Mouse (Mus musculus): Measurements from ENCODE around the gene Cyth3. TPM values are rescaled to one million over a fixed set of nuclear protein-coding genes. Genes with fewer than 3 reads are reported as not detected.

The Cyth3 gene
- total RNA-seq, 2 experiments from 2014 or later, result 50.2 to 67.5 TPM

DNA sequence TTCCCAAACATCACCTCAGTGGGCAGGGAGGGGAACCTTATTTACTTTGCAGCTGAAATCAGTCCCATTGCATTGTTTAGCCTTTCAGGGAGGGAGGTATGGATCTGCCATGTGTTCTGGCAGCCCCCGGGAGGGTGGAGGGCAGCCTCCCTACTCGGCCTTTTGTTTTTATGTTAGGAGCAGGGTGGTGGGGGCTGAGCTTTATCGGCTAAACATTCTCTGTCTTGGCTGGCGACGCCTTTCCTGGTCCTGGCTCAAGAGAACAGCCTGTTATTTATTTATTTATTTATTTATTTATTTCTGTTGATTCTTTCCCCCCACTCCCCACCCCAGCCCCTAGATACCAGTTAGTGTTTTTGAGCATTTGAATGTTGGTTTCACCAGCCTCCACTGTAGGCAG lies 7.7 kb upstream of the Cyth3 start:
- no peak for DNase-seq (ENCODE audit: low spot score in 2 of 2)

DNA sequence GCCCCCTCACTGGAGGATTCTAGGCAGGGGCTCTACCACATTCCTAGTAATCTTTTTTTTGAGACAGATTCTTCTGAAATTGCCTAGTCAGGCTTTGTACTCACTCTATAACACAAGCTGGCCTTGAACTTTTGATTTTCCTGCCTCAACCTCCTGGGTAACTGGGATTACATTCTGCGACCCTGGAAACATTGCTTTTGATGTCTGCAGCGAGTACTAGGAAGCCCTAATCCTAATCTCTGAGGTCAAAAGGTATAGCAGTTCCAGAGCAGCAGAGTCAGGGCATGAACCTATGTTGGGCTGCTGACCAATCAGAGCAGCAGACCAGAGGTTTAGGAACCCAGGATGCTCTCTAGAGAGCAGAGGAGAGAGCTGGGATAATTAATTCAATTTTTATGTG lies 6.9 kb upstream of the Cyth3 start:
- DNase-seq (ENCODE audit: low spot score in 2 of 2), result no peak

DNA sequence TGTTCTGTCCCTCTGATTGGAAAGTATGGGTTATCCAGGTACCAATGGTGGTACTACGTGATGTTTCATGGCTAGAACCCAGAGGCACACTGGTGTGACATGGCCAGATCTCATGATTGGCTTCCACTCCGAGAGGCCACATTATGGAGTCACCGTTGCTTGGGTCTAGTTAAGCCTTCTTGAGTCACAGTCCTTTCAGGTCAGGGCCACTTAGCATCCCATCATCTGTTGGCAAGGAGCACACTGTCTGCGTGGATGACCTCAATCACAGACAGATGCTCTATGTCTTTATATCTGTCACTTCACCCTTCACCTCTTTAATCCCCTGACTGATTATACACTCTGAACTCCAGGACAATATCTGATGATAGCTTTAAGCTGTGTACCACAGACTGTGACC lies 6.1 kb upstream of the Cyth3 start:
- DNase-seq (ENCODE audit: low spot score in 2 of 2), result no peak

DNA sequence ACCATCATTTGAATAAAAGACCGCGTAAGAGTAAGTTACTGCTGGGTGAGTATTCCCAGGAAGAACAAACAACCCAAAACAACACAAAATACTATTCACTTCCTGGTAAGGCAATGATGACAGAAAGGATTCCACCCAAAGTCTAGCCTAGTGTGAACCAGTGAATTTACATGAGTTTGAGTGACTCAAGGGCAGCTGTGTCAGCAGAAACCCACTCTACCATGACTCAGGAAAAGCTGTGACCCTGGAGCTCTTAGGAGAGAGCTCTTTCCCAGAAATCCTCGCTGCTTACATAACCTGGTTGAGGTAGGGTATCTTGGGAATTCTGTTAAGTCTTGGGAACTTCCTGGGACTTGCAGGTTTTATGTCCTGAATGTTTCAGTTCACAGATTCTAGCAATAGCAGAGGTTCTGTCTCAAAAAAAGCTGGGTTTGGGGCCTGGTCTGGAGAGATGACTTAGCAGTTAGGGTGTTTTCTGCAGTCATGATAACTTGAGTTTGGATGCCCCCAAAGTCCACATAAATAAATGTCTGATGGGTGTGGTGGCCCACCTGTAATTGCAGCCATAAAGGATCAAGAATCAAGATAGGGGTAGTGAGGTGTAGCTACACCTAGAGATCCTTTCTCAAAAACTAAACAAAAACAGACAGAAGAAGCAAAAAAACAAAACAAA lies 5.5 kb upstream of the Cyth3 start:
- no peak for DNase-seq (ENCODE audit: low spot score in 2 of 2)

DNA sequence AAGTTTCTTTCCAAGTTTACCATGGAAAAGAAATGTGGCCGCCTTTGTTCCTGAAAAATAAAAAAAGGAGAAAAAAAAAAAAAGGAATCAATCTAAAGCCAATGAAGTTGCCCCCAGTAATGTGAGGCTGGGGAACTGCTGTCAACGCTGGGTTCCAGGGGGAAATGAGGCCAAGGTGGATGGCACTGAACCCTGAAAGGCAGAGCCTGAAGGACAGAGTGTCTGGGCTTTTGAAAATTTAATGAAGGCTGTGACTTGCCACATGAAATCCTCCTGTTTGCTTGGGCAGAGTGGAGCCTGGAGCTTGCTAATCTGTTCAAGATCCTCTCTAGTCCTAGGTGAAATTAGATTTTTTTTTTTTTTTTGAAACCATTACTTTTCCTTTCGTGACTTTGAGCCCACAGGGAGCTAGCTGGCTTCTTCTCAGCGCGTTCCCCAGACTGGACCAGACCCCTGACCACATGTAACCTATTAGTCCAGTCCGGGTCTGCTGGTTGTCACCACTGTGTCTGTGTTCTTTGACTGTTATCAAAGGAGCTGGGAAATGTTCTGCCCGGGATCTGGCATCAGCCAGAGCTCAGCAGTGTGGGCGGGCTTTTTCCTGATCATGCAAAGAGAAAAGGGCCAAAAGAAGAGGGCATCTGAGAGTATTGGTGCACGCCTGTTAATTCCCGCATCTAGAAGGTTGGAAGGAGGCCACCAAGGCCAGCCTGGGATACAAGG lies 4.6 kb upstream of the Cyth3 start:
- no peak for DNase-seq (ENCODE audit: low spot score in 2 of 2)

DNA sequence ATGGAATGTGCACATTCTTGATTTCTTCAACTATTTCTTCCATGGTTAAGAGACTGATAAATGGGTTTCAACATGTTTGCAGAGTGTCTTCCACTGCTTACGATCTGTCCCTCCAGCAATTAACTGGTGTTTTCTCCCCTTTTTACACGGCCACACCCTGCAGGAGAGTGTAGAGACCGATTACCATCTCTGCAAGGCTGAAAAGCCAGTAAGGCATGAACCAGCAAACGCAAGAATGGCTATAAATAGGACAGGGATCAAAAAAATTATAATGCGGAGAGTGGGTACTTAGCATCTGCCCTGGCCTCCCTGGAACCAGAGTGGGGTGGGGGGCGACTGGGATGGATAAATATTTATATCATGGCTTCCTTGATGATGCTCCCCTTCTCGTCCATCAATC lies 3.7 kb upstream of the Cyth3 start:
- no peak for DNase-seq (ENCODE audit: low spot score in 2 of 2)

DNA sequence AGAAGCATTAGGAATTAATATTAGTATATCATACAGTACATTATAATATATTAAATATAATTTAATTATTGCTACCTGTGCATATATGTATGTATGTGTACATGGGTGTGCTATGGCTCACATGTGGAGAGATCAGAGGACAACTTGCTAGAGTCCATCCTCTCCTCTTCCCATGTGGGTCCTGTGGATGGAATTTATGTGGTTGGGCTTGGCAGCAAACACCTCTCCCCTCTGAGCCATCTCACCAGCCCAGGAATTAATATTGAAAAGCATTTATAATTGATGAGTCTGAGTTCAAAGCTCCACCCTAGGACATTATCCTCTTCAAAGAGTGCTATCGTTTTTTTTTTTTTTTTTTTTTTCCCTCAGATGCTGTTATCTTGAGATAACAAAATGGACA lies 2.1 kb upstream of the Cyth3 start:
- no peak for DNase-seq (ENCODE audit: low spot score in 2 of 2)

DNA sequence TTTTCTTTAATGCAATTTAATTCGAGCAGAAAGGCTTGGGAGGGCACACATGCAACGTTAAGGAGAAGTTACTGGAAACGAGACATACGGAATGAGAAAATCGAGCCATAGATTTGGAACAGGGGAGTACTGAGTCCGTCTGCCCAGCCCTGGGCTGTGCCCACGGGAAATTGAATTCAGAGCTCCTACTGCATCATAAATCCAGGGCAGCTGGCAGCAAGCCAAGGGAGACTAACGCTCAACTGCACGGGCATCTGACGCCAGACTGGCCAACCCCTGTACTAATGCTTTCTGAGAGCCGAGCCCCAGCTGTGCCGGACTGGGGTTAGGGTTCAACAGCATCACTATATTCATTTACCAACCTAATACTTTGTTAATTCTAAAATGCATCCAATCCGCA lies 1.3 kb upstream of the Cyth3 start:
- DNase-seq (ENCODE audit: low spot score in 2 of 2), result peak in 1 of 2 experiments; percentile 52

DNA sequence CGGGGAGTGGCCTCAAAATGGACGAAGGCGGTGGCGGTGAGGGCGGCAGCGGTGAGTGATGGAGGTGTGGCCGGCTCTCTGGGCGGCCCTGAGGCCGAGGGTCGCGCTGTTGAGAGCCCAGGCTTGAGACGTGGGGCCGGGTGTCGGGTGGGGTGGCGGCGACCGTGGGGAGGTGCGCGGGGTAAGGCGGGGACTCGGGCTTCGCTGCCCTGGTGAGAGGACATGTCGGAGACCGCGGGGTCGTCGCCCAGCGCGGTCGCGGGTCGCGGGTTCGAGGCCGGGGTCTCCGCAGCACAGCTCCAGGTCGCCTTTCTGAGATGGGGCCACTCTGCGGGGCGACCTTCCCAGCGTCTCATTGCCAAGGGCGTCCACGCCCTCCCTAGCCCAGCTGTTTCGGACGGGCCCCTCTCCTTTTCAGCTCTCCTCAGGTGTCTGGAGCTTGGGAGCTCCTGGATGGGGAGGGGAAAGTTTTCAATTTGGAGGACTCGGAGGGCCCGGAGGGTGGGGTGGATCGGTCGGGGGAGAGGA lies 440 bp downstream of the Cyth3 start:
- peak in 1 of 2 experiments; percentile 47 for DNase-seq (ENCODE audit: low spot score in 2 of 2)

DNA sequence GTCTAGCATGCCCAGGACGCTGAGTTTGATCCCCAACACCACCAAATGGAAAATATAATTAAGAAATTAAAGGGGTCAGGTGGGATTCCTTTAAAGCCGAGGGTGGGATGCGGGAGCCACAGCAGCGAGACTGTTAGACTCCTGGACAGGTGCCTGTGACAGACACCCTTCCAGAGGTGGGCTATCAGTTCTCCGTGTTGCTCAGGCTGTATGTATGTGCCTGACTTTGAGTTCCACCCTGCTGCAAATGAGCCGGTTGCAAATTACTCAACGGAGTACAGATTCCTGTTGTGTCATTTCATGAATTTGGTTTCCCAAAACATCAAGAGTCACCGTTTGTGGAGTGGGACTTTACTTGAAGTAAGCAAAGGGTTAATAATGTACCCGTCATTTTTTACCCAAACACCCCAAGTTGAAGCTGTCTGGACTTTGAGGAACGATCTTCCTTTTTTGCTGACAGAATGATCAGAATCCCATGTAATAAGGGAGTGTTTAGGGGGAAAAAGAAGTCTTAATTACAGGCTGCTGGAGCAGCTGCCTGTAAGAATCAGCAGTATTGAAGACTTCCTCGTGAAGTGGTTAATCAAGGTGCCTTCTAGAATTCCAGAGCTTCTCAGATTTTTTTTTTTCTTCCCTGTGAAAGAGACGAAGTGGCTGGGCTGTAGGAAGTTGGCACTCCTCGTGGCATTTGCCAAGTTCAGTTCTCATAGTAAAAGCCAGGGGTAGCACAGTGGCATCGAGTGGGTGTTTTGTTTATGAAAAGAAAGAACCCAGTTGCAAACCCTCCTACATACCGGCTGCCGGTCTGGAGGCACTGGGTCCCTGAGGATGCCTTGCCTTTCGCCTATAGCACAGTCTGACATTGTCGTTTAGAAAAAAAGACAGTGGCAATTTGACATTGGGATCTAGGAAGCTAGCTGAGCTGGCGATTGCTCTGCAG lies 1.4 kb downstream of the Cyth3 start:
- no peak for DNase-seq (ENCODE audit: low spot score in 2 of 2)

DNA sequence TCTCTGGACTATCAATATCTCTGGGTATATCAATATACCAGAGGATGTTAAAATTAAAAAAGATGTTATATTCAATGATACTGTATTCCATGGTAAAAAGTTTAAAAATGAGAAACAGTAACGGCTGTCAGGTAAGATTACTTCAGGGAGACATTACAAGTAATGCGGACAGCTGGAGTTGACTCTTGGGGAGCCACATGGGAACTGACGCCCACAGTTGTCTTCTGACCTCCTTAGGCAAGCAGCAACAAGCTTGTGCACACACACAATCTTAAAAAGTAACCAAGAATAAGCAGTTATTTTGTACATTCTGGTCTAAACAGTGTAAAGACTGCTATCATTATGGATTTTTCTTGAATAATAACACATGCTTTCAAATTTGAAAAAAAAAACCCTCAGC lies 2.2 kb downstream of the Cyth3 start:
- no peak for DNase-seq (ENCODE audit: low spot score in 2 of 2)

DNA sequence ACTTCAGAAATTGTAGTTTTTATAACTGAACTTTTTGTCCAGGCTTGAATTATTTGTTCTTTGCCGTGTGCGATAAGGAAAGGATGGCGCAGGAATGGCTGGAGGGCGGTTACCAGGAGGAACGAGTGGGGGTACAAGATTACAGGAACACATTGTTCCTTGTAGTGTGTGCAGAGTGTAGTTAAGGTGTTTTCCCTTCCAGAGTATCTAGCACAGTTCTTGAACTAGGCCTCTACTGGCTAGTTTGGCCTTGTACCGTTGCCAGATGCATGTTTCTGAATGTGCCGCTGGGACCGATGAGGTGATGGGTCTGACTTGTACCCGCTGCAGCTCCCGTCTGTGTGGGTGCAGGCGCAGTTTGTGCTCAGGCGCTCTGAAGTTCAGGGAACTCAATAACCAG lies 3.2 kb downstream of the Cyth3 start:
- DNase-seq (ENCODE audit: low spot score in 2 of 2), result no peak

DNA sequence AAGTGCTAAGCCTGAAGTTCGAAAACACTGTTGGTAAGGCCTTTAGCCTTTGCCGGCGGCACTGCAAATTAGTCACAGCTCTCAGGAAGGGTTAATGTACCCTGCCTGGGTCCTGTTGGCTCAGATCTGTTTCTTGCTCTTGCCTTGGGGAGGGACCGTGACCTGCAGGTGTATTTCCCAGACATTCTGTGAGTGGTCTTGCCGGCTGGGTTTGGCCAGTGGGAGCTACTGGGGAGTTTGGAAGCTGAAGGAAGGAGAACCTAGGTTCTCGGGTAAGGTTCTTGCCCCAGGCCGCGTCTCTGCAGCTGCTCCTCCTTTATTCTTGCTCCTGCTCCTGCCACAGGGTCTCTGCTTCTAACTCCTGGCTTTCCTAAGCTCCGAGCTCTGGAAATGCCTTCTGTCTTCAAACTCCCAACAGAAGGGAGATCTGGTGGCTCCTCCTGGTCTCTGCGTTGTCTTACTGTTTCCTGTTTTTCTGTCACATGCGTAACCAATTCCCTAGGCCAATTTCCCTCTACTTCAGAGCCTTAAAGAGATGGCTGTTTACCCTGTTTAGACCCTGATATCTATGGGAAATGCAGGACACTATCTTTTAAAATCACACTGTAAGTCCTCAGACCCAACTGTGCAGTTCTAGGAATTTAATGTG lies 3.8 kb downstream of the Cyth3 start:
- DNase-seq (ENCODE audit: low spot score in 2 of 2), result no peak

DNA sequence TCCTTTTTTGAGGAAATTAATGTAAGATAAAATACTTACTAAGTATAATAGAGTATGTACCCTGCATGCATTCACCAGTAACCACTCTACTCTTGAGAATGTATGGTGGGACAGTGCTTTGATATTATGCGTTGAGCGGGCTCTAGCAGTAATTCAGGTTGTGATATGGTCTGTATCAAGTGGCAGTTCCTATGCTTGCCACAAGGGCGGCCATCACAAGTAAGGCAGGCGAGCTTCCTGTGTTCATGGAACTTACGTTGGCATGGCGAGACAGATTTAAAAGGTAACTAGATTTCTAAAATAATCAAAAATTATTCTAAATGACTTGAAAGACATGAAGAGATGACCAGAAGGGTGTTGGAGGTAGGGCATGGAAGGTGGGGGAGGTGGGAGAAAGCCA lies 5.3 kb downstream of the Cyth3 start:
- DNase-seq (ENCODE audit: low spot score in 2 of 2), result no peak

DNA sequence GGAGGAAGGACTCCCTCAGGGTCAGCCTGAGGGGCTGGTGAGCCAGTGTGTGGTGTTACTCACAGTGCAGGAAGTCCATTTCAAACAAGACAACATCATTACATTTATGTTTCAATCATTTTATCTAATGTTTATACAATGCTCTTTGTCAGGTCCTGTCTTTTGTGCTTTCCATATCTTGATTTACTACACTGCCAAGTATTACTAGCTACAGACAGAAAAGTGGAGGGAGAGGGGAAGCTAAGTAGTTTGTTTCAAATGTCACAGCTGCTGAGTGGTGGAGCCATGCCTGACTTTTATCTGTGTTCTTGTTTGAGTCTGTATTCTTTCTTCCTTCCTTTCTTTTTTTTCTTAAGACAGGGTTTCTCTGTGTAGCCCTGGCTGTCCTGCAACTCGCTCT lies 5.7 kb downstream of the Cyth3 start:
- no peak for DNase-seq (ENCODE audit: low spot score in 2 of 2)

DNA sequence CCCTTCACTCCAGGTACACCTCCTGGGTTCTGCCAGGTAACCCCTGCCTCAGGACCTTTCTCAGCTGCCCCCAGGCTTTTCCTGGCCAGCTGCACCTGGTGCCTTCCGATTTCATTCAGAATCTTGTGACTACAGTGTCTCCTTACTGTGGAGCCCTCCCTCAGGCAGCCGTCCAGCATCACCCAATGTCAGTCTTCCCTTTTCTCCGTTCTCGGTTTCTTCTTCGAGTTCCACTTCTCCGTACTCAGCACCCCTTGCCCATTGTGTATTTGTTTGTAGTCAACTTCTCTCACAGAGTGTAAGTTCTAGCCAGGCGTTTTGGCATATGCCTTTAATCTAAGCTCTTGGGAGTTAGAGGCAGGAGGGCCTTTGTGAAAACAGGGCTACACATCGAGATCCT lies 7.4 kb downstream of the Cyth3 start:
- DNase-seq (ENCODE audit: low spot score in 2 of 2), result no peak

DNA sequence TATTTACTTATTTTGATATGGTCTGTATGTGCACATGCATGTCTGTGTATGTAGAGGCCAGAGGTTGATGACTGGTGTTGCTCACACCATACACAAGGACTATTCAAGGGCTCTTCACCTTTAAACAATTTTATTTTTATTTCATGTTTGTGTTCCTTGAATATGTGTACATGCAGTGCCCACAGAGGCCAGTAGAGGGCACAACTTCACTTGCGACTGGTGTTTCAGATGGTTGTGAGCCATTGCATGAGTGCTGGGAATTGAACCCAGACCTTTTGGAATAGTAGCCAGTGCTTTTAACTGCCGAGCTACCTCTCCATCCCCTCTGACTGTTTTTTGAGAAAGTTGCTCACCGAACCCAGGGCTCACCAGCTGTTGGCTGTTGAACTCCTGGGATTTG lies 8.0 kb downstream of the Cyth3 start:
- DNase-seq (ENCODE audit: low spot score in 2 of 2), result no peak

DNA sequence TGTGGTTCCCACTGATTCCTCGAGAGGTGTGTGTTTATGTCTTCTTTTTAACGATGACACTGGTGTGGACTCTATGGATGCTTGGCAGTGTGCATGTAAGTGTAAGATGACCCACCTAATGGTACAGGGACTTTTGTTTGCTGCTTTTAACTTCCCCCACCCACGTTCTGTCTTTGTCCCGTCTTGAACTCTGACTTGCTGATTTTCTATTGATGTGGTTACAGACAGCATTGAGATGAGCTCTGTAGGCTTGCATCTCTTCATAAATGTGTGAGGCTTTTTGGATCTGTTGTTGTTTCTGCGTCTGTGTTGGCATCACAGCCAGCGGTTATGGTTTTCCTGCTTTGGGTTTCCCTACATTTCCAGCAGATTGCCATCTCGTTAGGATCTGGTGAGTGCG lies 8.5 kb downstream of the Cyth3 start:
- no peak for DNase-seq (ENCODE audit: low spot score in 2 of 2)

DNA sequence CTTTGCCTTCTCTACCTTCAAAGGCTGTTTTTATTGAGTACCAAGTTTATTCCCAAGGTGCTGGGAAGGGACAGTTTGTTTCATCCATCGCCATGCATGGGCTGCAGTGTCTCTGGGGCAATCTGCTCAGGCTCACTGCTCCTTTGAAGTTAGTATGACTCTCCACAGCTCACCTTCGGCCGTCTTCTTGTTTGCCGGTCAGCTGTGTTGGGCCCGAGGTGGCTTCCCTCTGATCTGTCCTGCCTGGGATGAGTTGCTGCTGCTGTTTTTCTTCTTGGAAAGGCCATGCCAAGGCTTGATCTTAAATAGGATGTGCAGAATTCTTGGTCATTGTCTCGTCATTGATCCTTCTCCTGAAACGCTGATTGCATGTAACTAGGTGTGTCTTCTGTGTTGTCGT lies 9.3 kb downstream of the Cyth3 start:
- no peak for DNase-seq (ENCODE audit: low spot score in 2 of 2)

DNA sequence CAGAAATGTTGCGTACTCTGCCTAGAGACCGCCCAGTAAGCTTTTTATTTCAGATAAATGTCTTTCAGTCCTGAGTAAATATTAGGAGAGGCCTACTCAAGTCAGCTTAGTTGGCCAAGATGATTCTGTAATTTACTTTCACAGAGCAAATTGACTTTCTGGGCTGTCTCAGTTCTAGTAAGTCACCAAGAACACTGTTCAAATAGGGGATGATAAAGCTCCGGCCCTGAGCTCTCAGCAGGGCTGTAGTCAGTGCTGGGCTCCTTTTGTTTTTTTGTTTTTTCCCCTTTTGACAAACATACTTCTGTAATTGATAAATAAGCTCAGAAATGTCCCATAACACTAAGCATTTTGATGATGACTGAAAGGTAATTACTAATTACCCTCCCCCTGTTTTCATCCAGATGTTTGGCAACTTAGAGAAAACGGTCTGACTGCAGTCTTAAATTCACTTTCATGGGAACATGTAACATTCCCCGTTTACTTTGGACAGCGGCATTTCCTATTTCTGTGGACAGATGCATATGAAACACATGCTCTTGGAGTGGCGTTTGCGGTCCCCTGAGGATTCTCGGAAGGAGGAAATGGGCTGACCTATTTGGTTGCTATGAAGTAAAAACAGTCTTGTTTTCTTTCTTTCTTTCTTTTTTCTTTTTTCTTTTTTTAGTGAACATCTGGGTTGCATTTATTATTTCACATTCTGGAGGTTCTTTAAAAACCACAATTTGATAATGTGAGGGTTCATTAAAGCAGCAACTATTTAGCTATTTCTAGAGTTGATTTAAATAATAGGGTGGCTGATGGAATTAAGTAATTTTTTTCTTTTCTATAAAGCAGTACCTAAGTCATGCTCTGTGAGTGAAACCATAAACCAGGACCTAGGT lies 10.7 kb downstream of the Cyth3 start:
- DNase-seq (ENCODE audit: low spot score in 2 of 2), result peak in 1 of 2 experiments; percentile 67
